Mouse (Mus musculus) thymus, adult 2 months (tissue): Measurements from ENCODE around the gene Maz.

Experiments used
- CTCF ChIP-seq: fragments of 200-500 bp; IDR thresholded peaks from 2 replicates; pipeline ENCODE4 v1.5.1; 2012; ENCODE audit warnings: mild to moderate bottlenecking, control low read depth, low read length, moderate library complexity, borderline replicate concordance; ENCODE audit not compliant: control insufficient read depth, poor library complexity, insufficient read depth; ENCODE audit errors: extremely low read depth
- POLR2A ChIP-seq: fragments of 200-500 bp; IDR thresholded peaks from 2 replicates; pipeline ENCODE4 v1.6.1; 2012; ENCODE audit warnings: mild to moderate bottlenecking, low read length, control low read depth, moderate library complexity; ENCODE audit not compliant: control insufficient read depth, poor library complexity, insufficient read depth; ENCODE audit errors: extremely low read depth

DNA sequence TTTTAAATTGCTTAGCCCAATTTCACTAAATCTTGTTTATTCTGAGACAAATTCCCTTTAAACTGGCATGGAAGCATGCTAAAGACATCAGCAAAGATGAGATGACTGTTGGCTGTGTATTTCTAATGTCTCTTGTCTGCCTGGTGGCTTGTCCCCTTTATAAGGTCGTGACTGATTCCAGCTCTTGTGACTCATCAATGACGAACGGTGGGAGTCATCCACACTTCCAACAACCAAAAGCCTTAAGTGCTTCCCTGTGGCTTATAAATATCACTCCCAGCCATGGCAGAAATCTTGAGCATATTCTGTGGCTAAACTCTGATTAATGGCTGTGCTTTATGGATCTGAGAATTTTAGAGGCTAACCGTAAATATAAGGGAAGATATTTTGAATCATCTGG lies 39.5 kb upstream of the Maz start:
- TF ChIP-seq CTCF (no peak), POLR2A (no peak)
